Mouse (Mus musculus): ENCODE data around the gene Pcnt. TPM values are rescaled to one million over a fixed set of nuclear protein-coding genes. Genes with fewer than 3 reads are reported as not detected.
A peak's percentile ranks its signal among the peaks of the same experiment; 100 is the strongest.

The Pcnt gene
- total and polyA plus RNA-seq, 2 experiments from 2014 or later, result 9.5 to 17.6 TPM

GRCm38 (mm10) chr10:76440281-76440680 is 2.3 kb downstream of the Pcnt start, which contains the start of gene AC141477.1:
Gene AC141477.1 (minus strand): TSS chr10:76440444.
- WGBS, result 93% methylated on average over 17 of the region's 17 CpGs
- H3K4me2 ChIP-seq (ENCODE audit: low read depth, low read length), result peak within 1 kb of the TSS; percentile 89; the same call in 1 of the 2 replicates
- no peak within 1 kb of the TSS for H3K4me3 ChIP-seq (ENCODE audit: low read depth, low read length)
- H3K9me3 ChIP-seq (replicated peaks; ENCODE audit: control insufficient read depth, low read length), result no peaks in the 10 kb centered on the region
- no peaks in the 10 kb centered on the region for H3K27me3 ChIP-seq (ENCODE audit: control insufficient read depth, insufficient read depth, low read length)
- DNase-seq (ENCODE audit: low spot score) (no peak), ATAC-seq (ENCODE audit: insufficient read depth, low read depth) (no peak)
- no peak for TF ChIP-seq CTCF (IDR thresholded peaks at IDR 0.05; ENCODE audit: low read depth)
- no peak for TF ChIP-seq EP300 (IDR thresholded peaks at IDR 0.05; ENCODE audit: low read depth)
- peaks cover 46% of the 10 kb centered on the region for H3K36me3 ChIP-seq (replicated peaks; ENCODE audit: control insufficient read depth, insufficient read depth, low read length)
- peaks cover 21% of the 10 kb centered on the region for H3K4me1 ChIP-seq (ENCODE audit: control insufficient read depth, insufficient read depth)
- H3K9ac ChIP-seq (replicated peaks; ENCODE audit: low read depth, low read length), result no peak within 1 kb of the TSS
- no peak within 1 kb of the TSS for H3K27ac ChIP-seq (ENCODE audit: low read depth)

GRCm38 (mm10) chr10:76439107-76439890 is 3.3 kb downstream of the Pcnt start:
- ATAC-seq (ENCODE audit: insufficient read depth, low read depth) (no peak), DNase-seq (ENCODE audit: low spot score) (no peak)
- Histone ChIP-seq H3K9me3 (replicated peaks; ENCODE audit: control insufficient read depth, low read length) (no peaks in the 10 kb centered on the region), H3K36me3 (replicated peaks; ENCODE audit: control insufficient read depth, insufficient read depth, low read length) (peaks cover 56% of the 10 kb centered on the region), H3K27me3 (ENCODE audit: control insufficient read depth, insufficient read depth, low read length) (no peaks in the 10 kb centered on the region), H3K4me2 (ENCODE audit: low read depth, low read length) (no peak overlapping the region), H3K4me3 (ENCODE audit: low read depth, low read length) (no peak overlapping the region), H3K27ac (ENCODE audit: low read depth) (no peak overlapping the region), H3K4me1 (ENCODE audit: control insufficient read depth, insufficient read depth) (peaks cover 21% of the 10 kb centered on the region), H3K9ac (replicated peaks; ENCODE audit: low read depth, low read length) (no peak overlapping the region)
- WGBS, result 85% methylated on average over 9 of the region's 9 CpGs
- TF ChIP-seq EP300 (IDR thresholded peaks at IDR 0.05; ENCODE audit: low read depth), result no peak
- TF ChIP-seq CTCF (IDR thresholded peaks at IDR 0.05; ENCODE audit: low read depth), result no peak

DNA sequence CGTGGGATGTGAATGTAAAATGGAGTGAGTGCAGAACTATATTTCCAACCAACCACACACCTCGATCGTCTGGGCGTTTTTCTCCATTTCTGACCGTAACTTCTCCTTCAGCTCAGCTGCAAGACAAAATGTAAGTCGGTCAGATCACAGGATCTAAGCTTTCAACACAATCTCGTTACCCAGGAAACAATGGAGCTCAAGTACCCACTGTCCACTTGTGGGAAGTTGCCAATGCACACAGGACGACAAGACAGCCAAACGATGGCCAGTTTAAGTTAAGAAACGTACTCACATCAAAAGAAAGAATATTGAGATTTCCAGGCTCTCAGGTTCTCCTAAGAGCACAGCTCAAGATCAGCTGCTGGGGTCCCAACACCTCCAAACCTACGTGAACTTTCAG is 8.7 kb downstream of the Pcnt start:
- 90% methylated on average over 11 of the region's 11 CpGs for WGBS

GRCm38 (mm10) chr10:76425674-76426073 is 16.9 kb downstream of the Pcnt start:
- no peak overlapping the region for H3K9ac ChIP-seq (replicated peaks; ENCODE audit: low read depth, low read length)
- no peak for TF ChIP-seq CTCF (IDR thresholded peaks at IDR 0.05; ENCODE audit: low read depth)
- no peak for TF ChIP-seq EP300 (IDR thresholded peaks at IDR 0.05; ENCODE audit: low read depth)
- H3K4me2 ChIP-seq (ENCODE audit: low read depth, low read length), result no peak overlapping the region
- 92% methylated on average over 7 of the region's 7 CpGs for WGBS
- H3K4me1 ChIP-seq (ENCODE audit: control insufficient read depth, insufficient read depth), result no peaks in the 10 kb centered on the region
- ATAC-seq (ENCODE audit: insufficient read depth, low read depth) (no peak), DNase-seq (ENCODE audit: low spot score) (no peak)
- no peak overlapping the region for H3K4me3 ChIP-seq (ENCODE audit: low read depth, low read length)
- no peaks in the 10 kb centered on the region for H3K9me3 ChIP-seq (replicated peaks; ENCODE audit: control insufficient read depth, low read length)
- H3K27ac ChIP-seq (ENCODE audit: low read depth), result no peak overlapping the region
- H3K36me3 ChIP-seq (replicated peaks; ENCODE audit: control insufficient read depth, insufficient read depth, low read length), result peaks cover 89% of the 10 kb centered on the region
- no peaks in the 10 kb centered on the region for H3K27me3 ChIP-seq (ENCODE audit: control insufficient read depth, insufficient read depth, low read length)

More for the DNA sequence above, 8.7 kb downstream of the Pcnt start:
- TF ChIP-seq EP300 (IDR thresholded peaks at IDR 0.05; ENCODE audit: low read depth), result no peak
- TF ChIP-seq CTCF (IDR thresholded peaks at IDR 0.05; ENCODE audit: low read depth), result no peak
- no peak for DNase-seq (ENCODE audit: low spot score)
- Histone ChIP-seq H3K27me3 (ENCODE audit: control insufficient read depth, insufficient read depth, low read length) (no peaks in the 10 kb centered on the region), H3K9ac (replicated peaks; ENCODE audit: low read depth, low read length) (no peak overlapping the region), H3K4me1 (ENCODE audit: control insufficient read depth, insufficient read depth) (no peaks in the 10 kb centered on the region), H3K4me3 (ENCODE audit: low read depth, low read length) (no peak overlapping the region), H3K9me3 (replicated peaks; ENCODE audit: control insufficient read depth, low read length) (no peaks in the 10 kb centered on the region), H3K4me2 (ENCODE audit: low read depth, low read length) (no peak overlapping the region), H3K27ac (ENCODE audit: low read depth) (no peak overlapping the region), H3K36me3 (replicated peaks; ENCODE audit: control insufficient read depth, insufficient read depth, low read length) (peaks cover 97% of the 10 kb centered on the region)
- ATAC-seq (ENCODE audit: insufficient read depth, low read depth), result no peak

GRCm38 (mm10) chr10:76416811-76417210 is 25.8 kb downstream of the Pcnt start:
- Histone ChIP-seq H3K4me2 (ENCODE audit: low read depth, low read length) (no peak overlapping the region), H3K27me3 (ENCODE audit: control insufficient read depth, insufficient read depth, low read length) (no peaks in the 10 kb centered on the region), H3K36me3 (replicated peaks; ENCODE audit: control insufficient read depth, insufficient read depth, low read length) (peaks cover 73% of the 10 kb centered on the region), H3K9ac (replicated peaks; ENCODE audit: low read depth, low read length) (no peak overlapping the region), H3K27ac (ENCODE audit: low read depth) (peak overlapping the region; percentile 97), H3K9me3 (replicated peaks; ENCODE audit: control insufficient read depth, low read length) (no peaks in the 10 kb centered on the region), H3K4me1 (ENCODE audit: control insufficient read depth, insufficient read depth) (no peaks in the 10 kb centered on the region), H3K4me3 (ENCODE audit: low read depth, low read length) (no peak overlapping the region)
- ATAC-seq (ENCODE audit: insufficient read depth, low read depth), result peak; percentile 88
- WGBS, result 54% methylated on average over 12 of the region's 12 CpGs
- no peak for TF ChIP-seq CTCF (IDR thresholded peaks at IDR 0.05; ENCODE audit: low read depth)
- TF ChIP-seq EP300 (IDR thresholded peaks at IDR 0.05; ENCODE audit: low read depth), result peak; percentile 72
- peak; percentile 63 for DNase-seq (ENCODE audit: low spot score)
